Mouse (Mus musculus): ENCODE data around the gene Adgrf1. TPM values are rescaled to one million over a fixed set of nuclear protein-coding genes. Genes with fewer than 3 reads are reported as not detected.

The Adgrf1 gene
- polyA plus RNA-seq, 1 experiment from 2014 or later = not detected

DNA sequence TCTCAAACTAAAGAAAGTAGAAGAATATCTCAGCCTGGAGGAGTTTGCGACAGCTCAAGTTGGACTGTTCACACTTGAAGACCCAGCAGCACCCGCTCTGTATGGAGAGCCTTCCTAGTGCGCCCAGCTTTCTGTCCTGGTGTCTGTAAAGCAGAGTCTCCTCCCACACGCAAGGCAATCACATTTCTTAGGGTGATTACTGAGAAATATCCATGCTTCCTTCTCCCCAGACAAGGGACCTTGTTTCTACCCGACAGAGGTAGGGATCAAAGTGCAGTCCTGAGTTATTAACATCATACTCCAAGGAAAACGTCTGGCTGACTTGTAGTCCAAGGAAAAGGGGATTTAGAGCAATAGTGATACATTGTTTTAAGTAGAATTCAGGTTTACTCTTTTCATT is 6.1 kb downstream of the Adgrf1 start:
- Histone ChIP-seq H3K4me1 (peaks cover 11% of the 10 kb centered on the region), H3K4me2 (replicated peaks) (no peak overlapping the region)
- WGBS = 86% methylated on average over 6 of the region's 6 CpGs

DNA sequence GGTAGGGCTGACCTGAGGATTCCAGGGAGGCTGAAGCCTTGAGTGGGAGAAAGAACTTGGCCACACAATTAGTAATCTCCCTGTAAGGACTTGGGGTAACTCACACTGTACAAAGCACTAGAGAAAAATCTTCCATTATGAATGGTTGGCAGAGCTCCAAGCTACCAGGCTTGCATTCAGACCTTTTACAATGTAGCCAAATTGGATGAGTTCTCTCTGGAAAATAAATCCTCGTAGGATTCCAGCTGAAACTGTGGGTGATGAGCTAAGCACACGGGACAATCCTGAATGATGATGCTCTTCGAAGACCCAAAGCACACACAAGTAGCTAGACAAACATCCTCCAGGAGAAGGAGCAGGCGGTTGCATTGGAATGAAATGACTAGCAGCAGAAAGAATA is 7.1 kb downstream of the Adgrf1 start:
- peak; percentile 80 for ATAC-seq (replicated peaks)
- H3K4me3 ChIP-seq = no peak overlapping the region
- H3K27me3 ChIP-seq = no peaks in the 10 kb centered on the region
- H3K4me1 ChIP-seq = peaks cover 11% of the 10 kb centered on the region
- H3K4me2 ChIP-seq (replicated peaks) = no peak overlapping the region
- H3K36me3 ChIP-seq = no peaks in the 10 kb centered on the region
- 22% methylated on average over 4 of the region's 4 CpGs for WGBS
- H3K9ac ChIP-seq (replicated peaks) = no peak overlapping the region
- H3K9me3 ChIP-seq = no peaks in the 10 kb centered on the region
- no peak overlapping the region for H3K27ac ChIP-seq (replicated peaks)

More for the DNA sequence above, 6.1 kb downstream of the Adgrf1 start:
- Histone ChIP-seq H3K9me3 (no peaks in the 10 kb centered on the region), H3K27me3 (no peaks in the 10 kb centered on the region), H3K27ac (replicated peaks) (no peak overlapping the region), H3K9ac (replicated peaks) (no peak overlapping the region), H3K36me3 (no peaks in the 10 kb centered on the region), H3K4me3 (no peak overlapping the region)
- no peak for ATAC-seq (replicated peaks)

- no peaks in the 10 kb centered on the region for H3K9me3 ChIP-seq
- ATAC-seq (replicated peaks) = no peak
Measured at GRCm38 (mm10) chr17:43279671-43280070, 9.5 kb downstream of the Adgrf1 start.

DNA sequence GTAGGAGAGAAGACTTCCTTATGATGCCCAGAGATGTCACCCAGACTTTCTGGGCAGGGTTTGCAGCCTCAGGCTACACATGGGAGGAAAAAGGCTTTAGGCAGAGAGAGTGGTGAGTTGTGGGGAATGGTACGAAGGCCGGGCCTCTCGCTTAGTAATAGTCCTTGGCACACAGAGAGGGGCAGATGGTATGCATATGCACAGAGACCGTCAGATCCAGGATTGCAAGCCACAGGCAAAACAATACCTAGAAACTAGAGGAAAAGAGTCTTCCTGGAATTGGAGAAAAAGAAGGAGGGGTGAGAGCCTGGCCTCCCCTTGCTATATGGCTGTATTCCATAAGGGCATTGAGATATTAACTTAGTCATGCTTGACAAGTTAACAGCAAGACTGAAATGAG is 12.2 kb downstream of the Adgrf1 start:
- Histone ChIP-seq H3K4me2 (replicated peaks) (no peak overlapping the region), H3K9me3 (no peaks in the 10 kb centered on the region), H3K4me1 (peaks cover 7% of the 10 kb centered on the region), H3K9ac (replicated peaks) (no peak overlapping the region), H3K27me3 (no peaks in the 10 kb centered on the region), H3K36me3 (no peaks in the 10 kb centered on the region), H3K4me3 (no peak overlapping the region), H3K27ac (replicated peaks) (no peak overlapping the region)
- WGBS = 68% methylated on average over 4 of the region's 4 CpGs
- peak; percentile 60 for ATAC-seq (replicated peaks)

More at GRCm38 (mm10) chr17:43279671-43280070, 9.5 kb downstream of the Adgrf1 start:
- Histone ChIP-seq H3K27me3 (no peaks in the 10 kb centered on the region), H3K27ac (replicated peaks) (no peak overlapping the region), H3K9ac (replicated peaks) (no peak overlapping the region), H3K36me3 (no peaks in the 10 kb centered on the region), H3K4me2 (replicated peaks) (no peak overlapping the region), H3K4me3 (no peak overlapping the region), H3K4me1 (peaks cover 11% of the 10 kb centered on the region)
- WGBS = 60% methylated on average over 7 of the region's 7 CpGs

- Histone ChIP-seq H3K4me1 (0 out of 2 replicates have a peak, but pooled peaks cover 2% of the 10 kb centered on the region), H3K27me3 (no peaks in the 10 kb centered on the region), H3K4me2 (replicated peaks) (no peak overlapping the region), H3K36me3 (no peaks in the 10 kb centered on the region), H3K9me3 (no peaks in the 10 kb centered on the region), H3K4me3 (no peak overlapping the region), H3K27ac (replicated peaks) (no peak overlapping the region), H3K9ac (replicated peaks) (no peak overlapping the region)
- 72% methylated on average over 5 of the region's 5 CpGs for WGBS
- ATAC-seq (replicated peaks) = peak; percentile 44; the same call in 1 of the 2 replicates
Measured at GRCm38 (mm10) chr17:43282828-43283227, 12.7 kb downstream of the Adgrf1 start.

DNA sequence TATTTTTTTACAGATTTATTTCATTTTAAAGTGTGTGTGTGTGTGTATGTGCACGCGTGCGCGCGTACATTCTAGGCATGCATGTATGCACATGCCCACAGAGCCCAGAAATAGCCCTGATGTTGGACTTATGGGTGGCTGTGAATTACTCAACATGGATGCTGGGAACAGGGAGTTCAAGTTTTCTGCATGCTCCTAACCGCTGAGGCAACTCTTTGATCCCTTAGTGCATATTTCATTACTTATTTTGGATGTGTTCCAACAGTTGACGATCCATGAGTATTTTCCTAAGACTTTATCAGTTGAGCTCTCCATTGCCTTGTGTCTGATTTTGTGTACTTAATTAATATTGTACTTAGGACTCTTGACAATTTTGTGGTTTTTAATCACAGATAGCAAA is 29.4 kb downstream of the Adgrf1 start:
- ATAC-seq (replicated peaks) = no peak
- Histone ChIP-seq H3K9ac (replicated peaks) (no peak overlapping the region), H3K36me3 (no peaks in the 10 kb centered on the region), H3K27me3 (no peaks in the 10 kb centered on the region), H3K27ac (replicated peaks) (no peak overlapping the region), H3K9me3 (no peaks in the 10 kb centered on the region), H3K4me1 (no peaks in the 10 kb centered on the region), H3K4me2 (replicated peaks) (no peak overlapping the region), H3K4me3 (no peak overlapping the region)
- WGBS = 90% methylated on average over 7 of the region's 7 CpGs

GRCm38 (mm10) chr17:43325986-43326671 is 56.0 kb downstream of the Adgrf1 start:
- peak overlapping the region; percentile 76 for H3K4me2 ChIP-seq (replicated peaks)
- no peaks in the 10 kb centered on the region for H3K36me3 ChIP-seq
- H3K9me3 ChIP-seq = no peaks in the 10 kb centered on the region
- peak; percentile 41; the same call in 1 of the 2 replicates for ATAC-seq (replicated peaks)
- 40% methylated on average over 7 of the region's 7 CpGs for WGBS
- H3K4me1 ChIP-seq = peaks cover 7% of the 10 kb centered on the region
- H3K9ac ChIP-seq (replicated peaks) = 0 out of 2 replicates have a peak overlapping the region, but pooled peaks have one; percentile 47
- H3K27me3 ChIP-seq = no peaks in the 10 kb centered on the region
- H3K27ac ChIP-seq (replicated peaks) = no peak overlapping the region
- no peak overlapping the region for H3K4me3 ChIP-seq

- Histone ChIP-seq H3K4me3 (peak overlapping the region; percentile 42), H3K27ac (replicated peaks) (peak overlapping the region; percentile 37; the same call in 1 of the 2 replicates), H3K27me3 (no peaks in the 10 kb centered on the region), H3K4me1 (peaks cover 7% of the 10 kb centered on the region), H3K4me2 (replicated peaks) (peak overlapping the region; percentile 76), H3K36me3 (no peaks in the 10 kb centered on the region), H3K9me3 (no peaks in the 10 kb centered on the region), H3K9ac (replicated peaks) (peak overlapping the region; percentile 47)
- 5% methylated on average over 29 of the region's 29 CpGs for WGBS
- ATAC-seq (replicated peaks) = peak; percentile 92
Measured at GRCm38 (mm10) chr17:43326726-43327700, 56.9 kb downstream of the Adgrf1 start.

DNA sequence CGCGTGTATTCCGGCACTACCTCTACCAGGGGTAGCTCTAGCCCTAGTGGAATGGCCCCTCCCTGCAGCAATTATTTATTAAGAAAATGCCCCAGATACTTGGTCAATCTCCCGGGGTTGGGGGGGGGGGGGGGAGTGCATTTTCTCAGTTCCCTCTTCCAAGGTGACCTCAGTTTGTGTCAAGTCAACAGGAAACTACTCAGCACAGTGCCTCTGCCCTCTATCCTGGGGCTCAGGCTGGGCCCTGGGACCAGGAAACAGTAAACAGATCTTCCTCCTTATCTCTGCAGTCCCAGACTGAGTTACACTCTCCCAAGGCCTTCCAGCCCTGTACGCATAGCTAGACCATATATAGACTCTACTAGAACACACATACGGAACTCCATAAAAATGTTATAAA is 57.7 kb downstream of the Adgrf1 start:
- Histone ChIP-seq H3K4me1 (peaks cover 7% of the 10 kb centered on the region), H3K27ac (replicated peaks) (no peak overlapping the region), H3K9me3 (no peaks in the 10 kb centered on the region), H3K4me3 (no peak overlapping the region), H3K9ac (replicated peaks) (no peak overlapping the region), H3K27me3 (no peaks in the 10 kb centered on the region), H3K4me2 (replicated peaks) (no peak overlapping the region), H3K36me3 (no peaks in the 10 kb centered on the region)
- 0 out of 2 replicates have a peak, but pooled peaks have one; percentile 15 for ATAC-seq (replicated peaks)
- 82% methylated on average over 6 of the region's 6 CpGs for WGBS

GRCm38 (mm10) chr17:43329216-43329615 is 59.1 kb downstream of the Adgrf1 start:
- Histone ChIP-seq H3K27ac (replicated peaks) (no peak overlapping the region), H3K27me3 (no peaks in the 10 kb centered on the region), H3K4me3 (no peak overlapping the region), H3K9ac (replicated peaks) (no peak overlapping the region), H3K4me1 (peaks cover 7% of the 10 kb centered on the region), H3K4me2 (replicated peaks) (no peak overlapping the region), H3K9me3 (no peaks in the 10 kb centered on the region), H3K36me3 (no peaks in the 10 kb centered on the region)
- WGBS = 86% methylated on average over 4 of the region's 4 CpGs
- no peak for ATAC-seq (replicated peaks)

DNA sequence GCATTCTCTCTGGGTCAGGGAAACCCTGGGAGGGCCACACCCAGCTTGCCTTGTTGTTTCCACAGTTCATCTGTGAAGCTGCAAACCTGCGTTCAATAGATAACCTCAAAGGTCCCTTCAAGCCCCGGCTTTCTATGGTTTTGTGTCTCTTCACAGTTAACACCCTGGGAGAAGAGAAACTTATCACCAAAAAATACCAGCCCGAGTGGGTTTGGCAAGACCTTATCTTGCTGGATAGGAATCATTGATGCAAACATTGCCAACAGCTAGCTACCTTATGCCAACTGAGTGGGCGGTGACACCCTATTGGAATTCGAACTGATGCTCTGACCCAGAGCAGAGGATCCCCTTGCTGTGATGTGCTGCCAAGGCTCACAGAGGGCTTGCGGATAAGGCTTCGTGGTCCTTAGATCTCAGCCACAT is 59.6 kb downstream of the Adgrf1 start:
- Histone ChIP-seq H3K27me3 (no peaks in the 10 kb centered on the region), H3K27ac (replicated peaks) (no peak overlapping the region), H3K9me3 (no peaks in the 10 kb centered on the region), H3K36me3 (no peaks in the 10 kb centered on the region), H3K9ac (replicated peaks) (no peak overlapping the region), H3K4me2 (replicated peaks) (no peak overlapping the region), H3K4me1 (peaks cover 7% of the 10 kb centered on the region), H3K4me3 (no peak overlapping the region)
- 82% methylated on average over 7 of the region's 7 CpGs for WGBS
- no peak for ATAC-seq (replicated peaks)

DNA sequence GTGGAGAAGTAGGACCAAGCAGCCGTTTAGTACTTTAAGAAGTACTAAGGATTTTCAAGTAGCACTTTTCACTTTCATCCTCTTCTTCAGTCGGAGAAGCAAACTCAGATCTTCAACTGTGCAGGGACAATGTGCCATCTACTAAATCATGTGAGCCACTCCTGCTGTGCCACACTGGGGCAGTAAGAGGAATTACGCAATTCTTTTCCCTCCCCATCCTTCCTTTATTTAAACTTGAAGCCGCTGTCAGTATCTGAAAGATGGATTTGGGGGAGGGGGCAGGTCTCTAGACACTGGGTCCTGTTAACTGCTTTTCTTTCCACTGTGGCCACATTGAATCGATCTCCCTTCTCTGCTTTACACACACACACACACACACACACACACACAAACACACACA is 62.6 kb downstream of the Adgrf1 start:
- H3K27ac ChIP-seq (replicated peaks) = no peak overlapping the region
- no peak for ATAC-seq (replicated peaks)
- 47% methylated on average over 5 of the region's 5 CpGs for WGBS

More for the DNA sequence above, 62.6 kb downstream of the Adgrf1 start:
- Histone ChIP-seq H3K4me1 (no peaks in the 10 kb centered on the region), H3K9ac (replicated peaks) (no peak overlapping the region), H3K9me3 (no peaks in the 10 kb centered on the region), H3K27me3 (no peaks in the 10 kb centered on the region), H3K36me3 (no peaks in the 10 kb centered on the region), H3K4me2 (replicated peaks) (no peak overlapping the region), H3K4me3 (no peak overlapping the region)

All from forebrain, embryonic 15.5 days (tissue).